Mouse (Mus musculus) brain, embryonic 14.5 days (tissue): Measurements from ENCODE around the gene Ttc25. TPM values are rescaled to one million over a fixed set of nuclear protein-coding genes. Genes with fewer than 3 reads are reported as not detected.
"Not testable (repeated sequence)": the region's sequence is repeated elsewhere in the genome, so short reads cannot be mapped to it uniquely, and the experiment has no call there.

Experiments
- DNase-seq: peaks from one replicate; pipeline ENCODE4 v3.0.0-alpha.2; 2011; ENCODE audit warnings: low read depth
- CTCF ChIP-seq: fragments of 200-500 bp; IDR thresholded peaks from 2 replicates; pipeline ENCODE4 v1.5.1; 2012; ENCODE audit warnings: inconsistent platforms, mild to moderate bottlenecking, moderate library complexity, borderline replicate concordance; ENCODE audit not compliant: insufficient read depth, insufficient read length; ENCODE audit errors: extremely low read depth
- POLR2A ChIP-seq: fragments of 200-500 bp; IDR thresholded peaks from 2 replicates; pipeline ENCODE4 v1.6.1; 2012; ENCODE audit warnings: mild to moderate bottlenecking, inconsistent platforms, borderline replicate concordance; ENCODE audit not compliant: poor library complexity, insufficient read depth, insufficient read length, severe bottlenecking; ENCODE audit errors: extremely low read depth
- polyA plus RNA-seq: library from polyadenylated mRNA; depleted of rRNA; stranded (reverse); fragments of >200 nt; gene quantifications from 2 replicates; pipeline ENCODE4 v1.2.3, GENCODE M21; 2012; rRNA removed

Ttc25 gene
- polyA plus RNA-seq, 1 experiment: 2.8 TPM

DNA sequence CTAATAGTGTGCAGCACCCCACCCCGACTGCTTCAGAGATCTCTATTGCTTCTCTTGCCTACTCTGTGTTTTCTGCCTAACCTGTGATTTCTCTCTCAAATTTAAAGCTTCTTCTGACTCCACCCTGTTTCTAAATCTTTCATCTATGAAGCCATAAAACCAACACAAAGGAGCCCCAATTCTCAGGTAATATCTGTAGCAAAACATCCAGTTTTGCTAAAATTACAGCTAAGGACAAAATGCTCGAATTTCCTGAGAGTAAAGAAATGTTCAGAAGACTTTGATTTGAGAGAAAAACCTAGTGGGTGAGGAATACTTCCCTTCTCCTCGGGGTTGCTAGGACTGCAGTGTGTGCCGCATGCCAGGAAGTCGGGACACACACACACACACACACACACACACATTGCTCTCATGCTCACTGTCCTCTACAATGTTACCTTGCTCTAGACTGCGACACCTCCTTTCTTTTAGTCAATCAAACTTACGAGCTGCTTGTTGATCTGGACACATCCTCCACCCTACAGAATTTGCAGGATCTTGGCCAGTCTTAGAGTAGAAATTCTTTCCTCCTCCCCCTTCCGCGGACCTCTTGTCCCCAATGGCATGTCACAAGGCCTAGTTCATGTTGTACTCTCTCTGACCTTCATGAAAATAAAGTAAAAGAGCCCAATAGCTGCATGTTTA lies 64.7 kb downstream of the Ttc25 start:
- TF ChIP-seq POLR2A (no peak), CTCF (no peak)
- DNase-seq: no peak

DNA sequence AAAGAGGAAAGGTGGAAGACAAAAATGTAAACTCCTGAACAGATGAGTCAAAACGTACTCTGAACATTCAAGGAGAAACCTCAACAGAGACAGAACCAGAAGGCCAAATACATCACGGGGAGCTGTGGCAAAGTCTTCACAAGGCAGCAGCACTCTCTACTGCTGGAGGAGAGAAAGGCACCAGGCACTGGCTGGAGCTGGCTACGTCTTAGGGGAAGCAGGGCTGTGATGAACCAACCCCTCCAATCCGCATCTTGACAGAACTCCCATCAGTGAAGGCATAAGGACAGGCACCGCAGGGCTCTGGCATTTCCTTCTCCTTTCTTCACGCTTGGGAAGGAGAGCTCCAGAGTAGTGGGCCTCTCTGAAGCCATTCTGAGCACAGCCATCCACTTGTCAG lies 66.2 kb downstream of the Ttc25 start:
- no peak for TF ChIP-seq POLR2A
- no peak for TF ChIP-seq CTCF
- no peak for DNase-seq

DNA sequence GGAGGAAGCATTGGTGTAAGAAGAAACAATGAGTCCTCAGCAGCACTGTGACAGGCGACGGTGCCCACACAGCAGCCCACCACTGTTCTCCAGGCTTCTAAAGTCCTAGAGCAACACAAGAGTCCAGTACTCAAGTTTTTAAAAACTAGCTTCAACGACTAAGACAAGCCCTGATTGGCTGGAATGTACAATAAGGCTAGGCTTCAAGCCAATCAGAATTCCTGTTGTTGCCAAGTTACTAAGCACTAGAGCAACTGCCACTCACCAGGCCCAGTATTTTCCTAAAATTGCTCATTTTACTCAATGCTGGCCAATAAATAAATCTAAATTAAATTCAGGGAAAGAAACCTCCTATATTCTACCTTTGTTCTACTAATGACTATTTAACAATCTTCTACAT lies 67.8 kb downstream of the Ttc25 start:
- peak; percentile 58 for DNase-seq
- TF ChIP-seq CTCF (no peak), POLR2A (no peak)

DNA sequence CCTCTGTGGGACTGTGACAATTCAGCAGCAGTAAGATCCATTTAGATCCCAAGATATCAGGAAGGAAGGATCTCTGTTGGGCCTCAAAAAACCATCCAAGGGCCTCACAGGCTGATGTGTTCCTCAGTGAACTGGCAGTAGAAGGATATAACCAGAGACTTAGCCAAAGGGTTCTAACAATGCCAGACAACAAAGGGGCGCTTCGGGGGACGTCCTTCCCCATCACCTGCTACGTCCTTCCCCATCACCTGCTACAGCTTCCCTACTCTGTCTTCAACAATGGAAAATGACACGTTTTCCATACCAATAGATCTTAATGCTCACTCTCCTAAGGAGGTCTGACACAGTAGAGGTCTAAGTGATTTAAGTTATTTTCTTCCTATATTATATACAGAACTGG lies 70.9 kb downstream of the Ttc25 start:
- TF ChIP-seq POLR2A (no peak), CTCF (no peak)
- DNase-seq: no peak

DNA sequence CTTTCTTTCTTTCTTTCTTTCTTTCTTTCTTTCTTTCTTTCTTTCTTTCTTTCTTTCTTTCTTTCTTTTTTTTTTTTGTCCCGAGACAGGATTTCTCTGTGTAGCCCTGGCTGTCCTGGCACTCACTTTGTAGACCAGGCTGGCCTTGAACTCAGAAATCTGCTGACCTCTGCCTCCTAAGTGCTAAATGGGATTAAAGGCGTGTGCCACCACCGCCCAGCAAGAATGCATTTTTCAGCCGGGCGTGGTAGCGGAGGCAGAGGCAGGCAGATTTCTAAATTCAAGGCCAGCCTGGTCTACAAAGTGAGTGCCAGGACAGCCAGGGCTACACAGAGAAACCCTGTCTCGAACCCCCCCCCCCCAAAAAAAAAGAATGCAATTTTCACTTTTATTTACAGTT lies 71.4 kb downstream of the Ttc25 start:
- not testable (repeated sequence) for DNase-seq

- DNase-seq: no peak
- no peak for TF ChIP-seq POLR2A
Observed at GRCm38 (mm10) chr11:100617480-100617879, 72.1 kb downstream of the Ttc25 start.

DNA sequence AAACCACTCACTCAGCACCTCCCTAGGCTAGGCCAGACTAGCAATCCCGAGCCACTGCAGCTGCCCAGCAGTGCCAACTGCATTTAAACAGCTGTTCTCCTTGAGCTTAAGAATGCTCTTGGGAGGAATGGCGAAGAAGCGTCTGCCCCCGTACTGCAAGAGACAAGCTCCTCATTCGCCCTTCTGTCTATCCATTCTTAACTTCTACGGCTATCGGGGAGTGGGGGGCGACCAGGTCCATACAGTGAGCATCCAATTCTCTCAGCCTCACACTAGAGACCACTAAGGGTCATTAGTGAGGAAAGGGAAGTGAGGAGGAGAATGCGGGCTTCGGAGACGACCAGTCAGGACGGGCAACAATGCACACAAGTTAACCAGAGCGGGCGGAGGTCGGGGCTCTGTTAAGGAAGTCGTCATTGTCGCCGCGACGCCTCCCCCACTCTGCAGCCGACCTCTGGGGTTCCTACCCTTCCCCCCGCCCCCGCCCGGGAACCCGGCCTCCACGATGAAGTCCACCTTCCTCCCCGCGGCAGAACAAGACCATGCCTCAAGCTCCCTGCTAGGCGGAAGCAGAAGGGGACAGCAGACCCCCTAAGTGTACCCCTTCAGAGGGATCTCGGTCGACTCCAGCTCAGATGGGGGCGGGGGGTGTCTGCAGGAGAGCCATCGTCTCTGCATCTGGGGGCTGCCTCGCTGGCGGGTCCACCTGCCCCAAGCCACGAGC lies 73.5 kb downstream of the Ttc25 start, which contains the start of gene Nkiras2:
TSS of gene Nkiras2 (plus strand) at position 484 of the 724 bp plus-strand sequence.
- peak; percentile 82 for DNase-seq
- TF ChIP-seq POLR2A (no peak), CTCF (no peak)

- DNase-seq: peak; percentile 100
- TF ChIP-seq POLR2A (peak; percentile 57; the same call in 1 of the 2 replicates), CTCF (peak; percentile 58)
Observed at GRCm38 (mm10) chr11:100619485-100619975, 74.1 kb downstream of the Ttc25 start.

DNA sequence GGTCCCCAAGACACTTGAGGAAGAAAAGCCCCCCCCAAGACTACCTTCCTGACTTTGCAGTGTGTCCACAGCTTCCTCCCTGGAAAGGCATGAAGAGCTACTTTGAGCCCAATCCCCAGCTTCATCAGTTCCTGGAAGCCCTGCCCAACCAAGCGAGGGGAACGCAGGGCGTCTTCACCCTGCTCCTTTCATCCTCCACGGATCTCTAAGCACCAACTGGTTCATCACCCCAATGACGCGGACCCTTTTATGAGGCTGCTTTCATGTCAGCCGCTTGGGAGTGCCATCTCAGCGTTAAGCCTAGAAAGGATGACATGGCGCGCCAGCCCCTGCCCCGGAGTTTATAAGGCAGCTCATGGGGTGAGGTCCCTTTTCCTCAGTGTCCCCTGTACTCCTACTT lies 74.6 kb downstream of the Ttc25 start, which contains the start of gene Dnajc7:
TSS of gene Dnajc7 (minus strand) at position 187 of the 400 bp plus-strand sequence.
- TF ChIP-seq POLR2A (no peak), CTCF (no peak)
- DNase-seq: no peak

Other genes starting within 250 kb of the Ttc25 start
- gene Eif1, start 225.7 kb upstream of the Ttc25 start, polyA plus RNA-seq: 291 and 330 TPM in 2 replicates
- 0.60 and 0.66 TPM in 2 replicates for gene Gast, start 211.2 kb upstream of the Ttc25 start, polyA plus RNA-seq
- gene Hap1, start 189.5 kb upstream of the Ttc25 start, polyA plus RNA-seq: 188 and 226 TPM in 2 replicates
- 69.6 and 94.2 TPM in 2 replicates for gene Jup, start 147.8 kb upstream of the Ttc25 start, polyA plus RNA-seq
- 20.2 and 21.1 TPM in 2 replicates for gene P3h4, start 130.8 kb upstream of the Ttc25 start, polyA plus RNA-seq
- gene Fkbp10, start 129.9 kb upstream of the Ttc25 start, polyA plus RNA-seq: 25.0 and 32.8 TPM in 2 replicates
- 99.3 and 111 TPM in 2 replicates for gene Nt5c3b, start 103.8 kb upstream of the Ttc25 start, polyA plus RNA-seq
- 0.96 and 1.4 TPM in 2 replicates for gene Klhl10, start 103.7 kb upstream of the Ttc25 start, polyA plus RNA-seq
- 5.4 and 10.7 TPM in 2 replicates for gene Klhl11, start 72.9 kb upstream of the Ttc25 start, polyA plus RNA-seq
- 189 and 209 TPM in 2 replicates for gene Acly, start 17.6 kb upstream of the Ttc25 start, polyA plus RNA-seq
- 18.1 and 22.4 TPM in 2 replicates for gene Cnp, start 29.3 kb downstream of the Ttc25 start, polyA plus RNA-seq
- gene Nkiras2, start 73.6 kb downstream of the Ttc25 start, polyA plus RNA-seq: 111 and 119 TPM in 2 replicates
- 139 and 201 TPM in 2 replicates for gene Dnajc7, start 74.6 kb downstream of the Ttc25 start, polyA plus RNA-seq
- 0.40 and 0.63 TPM in 2 replicates for gene Zfp385c, start 146.8 kb downstream of the Ttc25 start, polyA plus RNA-seq
- gene Dhx58, start 158.7 kb downstream of the Ttc25 start, polyA plus RNA-seq: 2.4 and 2.6 TPM in 2 replicates
- gene Kat2a, start 166.9 kb downstream of the Ttc25 start, polyA plus RNA-seq: 60.4 and 61.8 TPM in 2 replicates
- gene Hspb9, start 168.2 kb downstream of the Ttc25 start, polyA plus RNA-seq: not detected in 2 replicates
- 236 and 270 TPM in 2 replicates for gene Rab5c, start 192.6 kb downstream of the Ttc25 start, polyA plus RNA-seq
- 33.1 and 36.4 TPM in 2 replicates for gene Kcnh4, start 214.3 kb downstream of the Ttc25 start, polyA plus RNA-seq
- 0.45 and 0.91 TPM in 2 replicates for gene Hcrt, start 217.3 kb downstream of the Ttc25 start, polyA plus RNA-seq
- 5.5 and 7.7 TPM in 2 replicates for gene Ghdc, start 225.3 kb downstream of the Ttc25 start, polyA plus RNA-seq